Mouse (Mus musculus) megakaryocyte, embryonic 14.5 days (primary cell): ENCODE results near the gene Igsf21. TPM values are rescaled to one million over a fixed set of nuclear protein-coding genes. Genes with fewer than 3 reads are reported as not detected.

Experiments
- H3K27me3 ChIP-seq: replicated peaks from 2 replicates; pipeline ENCODE3; 2012; ENCODE audit warnings: inconsistent platforms
- H3K36me3 ChIP-seq: replicated peaks from 2 replicates; pipeline ENCODE3; 2012; ENCODE audit warnings: low read length, inconsistent platforms, mixed read lengths
- H3K4me1 ChIP-seq: 2 replicates; pipeline ENCODE4 v1.6.1; 2012; ENCODE audit warnings: inconsistent platforms
- H3K4me3 ChIP-seq: replicated peaks from 2 replicates; pipeline ENCODE3; 2012; ENCODE audit warnings: moderate library complexity, mild to moderate bottlenecking, inconsistent platforms
- H3K9me3 ChIP-seq: 2 replicates; pipeline ENCODE4 v1.6.1; 2012; ENCODE audit warnings: inconsistent platforms
- FLI1 ChIP-seq: IDR thresholded peaks from 2 replicates; pipeline ENCODE4 v1.6.1; 2012; ENCODE audit warnings: low read length, inconsistent platforms, mixed read lengths
- GATA1 ChIP-seq: IDR thresholded peaks from 3 replicates; pipeline ENCODE4 v1.6.1; 2012; ENCODE audit warnings: mixed read lengths, low read length, inconsistent platforms, borderline replicate concordance
- polyA plus RNA-seq: library from polyadenylated mRNA; stranded (reverse); fragments of >175 nt; gene quantifications from 2 replicates; pipeline ENCODE4 v1.2.3, GENCODE M21; 2012; ENCODE audit warnings: low replicate concordance; ENCODE audit not compliant: insufficient read depth

Gene Igsf21
- polyA plus RNA-seq, 1 experiment, result not detected

DNA sequence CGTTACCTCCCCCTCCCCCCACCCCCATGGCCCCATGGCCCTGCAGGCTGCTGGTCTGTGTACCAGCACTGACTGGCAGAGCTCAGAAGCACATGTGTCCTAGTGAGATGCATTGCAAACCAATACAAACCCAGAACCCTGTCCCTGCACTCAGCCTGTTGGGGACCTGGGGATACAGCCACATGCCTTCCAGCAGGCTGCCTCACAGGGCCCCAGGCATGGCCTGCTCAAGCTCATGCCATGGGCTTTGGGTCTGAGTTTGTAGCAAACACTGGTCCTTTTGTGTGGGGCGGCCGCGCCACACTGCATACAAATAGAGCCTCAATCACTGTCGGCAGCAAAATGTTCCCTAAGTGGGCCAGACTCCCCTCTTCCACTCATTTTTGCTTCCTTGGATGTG lies 28.2 kb downstream of the Igsf21 start:
- TF ChIP-seq FLI1, result no peak
- no peak for TF ChIP-seq GATA1
- Histone ChIP-seq H3K36me3 (no peaks in the 10 kb centered on the region), H3K9me3 (no peaks in the 10 kb centered on the region), H3K4me3 (no peak overlapping the region), H3K4me1 (no peaks in the 10 kb centered on the region), H3K27me3 (peaks cover 12% of the 10 kb centered on the region)

- Histone ChIP-seq H3K9me3 (no peaks in the 10 kb centered on the region), H3K4me1 (no peaks in the 10 kb centered on the region), H3K4me3 (no peak overlapping the region), H3K27me3 (peaks cover 12% of the 10 kb centered on the region), H3K36me3 (no peaks in the 10 kb centered on the region)
- TF ChIP-seq FLI1, result no peak
- TF ChIP-seq GATA1, result no peak
Measured at GRCm38 (mm10) chr4:140217934-140218333, 28.6 kb downstream of the Igsf21 start.

GRCm38 (mm10) chr4:140216096-140216495 lies 30.5 kb downstream of the Igsf21 start:
- no peak overlapping the region for H3K4me3 ChIP-seq
- no peaks in the 10 kb centered on the region for H3K36me3 ChIP-seq
- no peaks in the 10 kb centered on the region for H3K9me3 ChIP-seq
- TF ChIP-seq FLI1 (no peak), GATA1 (no peak)
- no peaks in the 10 kb centered on the region for H3K4me1 ChIP-seq
- H3K27me3 ChIP-seq, result peaks cover 7% of the 10 kb centered on the region

DNA sequence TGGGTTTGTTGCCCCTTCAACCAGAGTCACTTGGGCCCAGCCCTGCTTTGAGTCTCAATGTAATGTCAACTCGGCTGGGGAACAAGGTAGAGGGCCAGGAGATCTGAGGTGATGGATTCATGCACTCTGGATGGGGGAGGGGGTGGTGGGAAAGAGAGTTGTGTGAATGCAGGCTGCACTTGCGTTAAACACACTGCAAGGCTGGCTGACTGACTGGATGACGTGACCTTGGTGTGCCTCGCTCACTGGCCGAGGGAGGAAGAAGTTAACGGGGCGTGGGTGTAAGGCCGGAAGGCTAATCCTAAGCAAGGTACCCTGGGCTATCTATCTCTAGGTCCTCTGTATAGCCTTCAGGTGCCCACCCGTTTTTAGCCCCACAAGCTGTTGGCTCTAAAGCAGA lies 31.4 kb downstream of the Igsf21 start:
- no peaks in the 10 kb centered on the region for H3K4me1 ChIP-seq
- H3K9me3 ChIP-seq, result no peaks in the 10 kb centered on the region
- H3K4me3 ChIP-seq, result no peak overlapping the region
- TF ChIP-seq FLI1 (no peak), GATA1 (no peak)
- peaks cover 5% of the 10 kb centered on the region for H3K27me3 ChIP-seq
- no peaks in the 10 kb centered on the region for H3K36me3 ChIP-seq

DNA sequence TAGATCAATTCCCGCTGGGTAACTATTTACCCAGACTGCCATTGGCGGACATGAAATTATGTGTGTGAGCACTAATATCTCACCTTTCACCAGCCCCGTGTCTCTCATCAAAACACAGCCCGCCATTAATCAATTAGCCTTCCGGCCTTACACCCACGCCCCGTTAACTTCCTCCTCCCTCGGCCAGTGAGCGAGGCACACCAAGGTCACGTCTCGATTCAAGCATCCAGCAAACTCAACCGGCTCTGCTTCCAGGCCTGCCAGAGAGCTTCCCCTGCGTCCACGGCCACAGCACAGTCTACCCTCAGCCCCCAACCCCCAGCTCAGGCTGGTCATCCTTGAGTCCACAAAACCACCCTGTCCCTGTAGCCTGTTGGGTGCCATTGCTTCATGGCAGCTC lies 32.2 kb downstream of the Igsf21 start:
- H3K4me3 ChIP-seq, result no peak overlapping the region
- peaks cover 4% of the 10 kb centered on the region for H3K27me3 ChIP-seq
- H3K9me3 ChIP-seq, result no peaks in the 10 kb centered on the region
- H3K4me1 ChIP-seq, result no peaks in the 10 kb centered on the region
- H3K36me3 ChIP-seq, result no peaks in the 10 kb centered on the region
- TF ChIP-seq FLI1, result no peak
- TF ChIP-seq GATA1, result no peak

DNA sequence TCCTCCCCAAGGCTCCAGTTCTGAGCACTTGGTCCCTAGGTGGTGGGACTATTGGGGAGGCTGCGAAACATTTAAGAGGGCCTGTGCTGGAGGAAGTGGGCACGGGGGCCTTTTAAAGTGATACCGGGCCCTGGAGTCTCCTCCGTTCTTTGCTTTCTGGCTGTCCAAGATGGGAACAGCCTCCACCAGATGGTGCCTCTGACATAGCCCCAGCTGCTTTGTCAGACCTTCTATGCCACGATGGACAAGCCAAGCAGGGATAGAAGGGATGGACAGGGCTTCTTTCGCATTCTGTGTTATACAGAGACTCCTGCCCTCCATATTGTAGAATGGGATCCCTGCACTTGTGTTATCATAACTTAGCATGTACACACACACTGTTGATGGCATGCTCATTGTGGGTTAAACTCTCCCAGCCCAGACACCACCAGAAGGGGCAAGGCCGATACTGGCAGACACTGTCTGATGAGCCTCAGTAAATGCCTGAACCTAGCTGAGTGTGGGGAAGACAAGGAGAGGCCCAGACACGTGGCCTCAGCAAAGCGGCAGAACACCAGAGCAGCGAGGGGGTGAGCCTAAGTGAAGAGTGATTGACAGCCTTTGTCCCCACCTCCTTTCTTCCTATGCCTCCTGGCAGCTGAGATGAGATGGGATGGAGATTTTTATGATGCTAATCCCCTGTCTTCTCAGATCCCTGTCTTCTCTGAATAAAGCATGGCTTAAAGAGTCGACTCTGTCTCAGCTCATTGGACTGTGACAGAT lies 36.3 kb downstream of the Igsf21 start:
- peaks cover 4% of the 10 kb centered on the region for H3K27me3 ChIP-seq
- no peak for TF ChIP-seq GATA1
- no peak for TF ChIP-seq FLI1
- H3K4me1 ChIP-seq, result no peaks in the 10 kb centered on the region
- peaks cover 16% of the 10 kb centered on the region for H3K9me3 ChIP-seq
- no peak overlapping the region for H3K4me3 ChIP-seq
- no peaks in the 10 kb centered on the region for H3K36me3 ChIP-seq

GRCm38 (mm10) chr4:140205811-140206231 lies 40.8 kb downstream of the Igsf21 start:
- Histone ChIP-seq H3K4me1 (no peaks in the 10 kb centered on the region), H3K4me3 (no peak overlapping the region), H3K27me3 (no peaks in the 10 kb centered on the region), H3K9me3 (peaks cover 42% of the 10 kb centered on the region), H3K36me3 (no peaks in the 10 kb centered on the region)
- TF ChIP-seq FLI1 (no peak), GATA1 (no peak)

GRCm38 (mm10) chr4:140204775-140205174 lies 41.8 kb downstream of the Igsf21 start:
- TF ChIP-seq GATA1, result no peak
- TF ChIP-seq FLI1, result no peak
- H3K4me3 ChIP-seq, result no peak overlapping the region
- no peaks in the 10 kb centered on the region for H3K4me1 ChIP-seq
- H3K36me3 ChIP-seq, result no peaks in the 10 kb centered on the region
- H3K27me3 ChIP-seq, result no peaks in the 10 kb centered on the region
- H3K9me3 ChIP-seq, result peaks cover 51% of the 10 kb centered on the region

GRCm38 (mm10) chr4:140203696-140204272 lies 42.8 kb downstream of the Igsf21 start:
- no peak overlapping the region for H3K4me3 ChIP-seq
- no peaks in the 10 kb centered on the region for H3K4me1 ChIP-seq
- H3K27me3 ChIP-seq, result no peaks in the 10 kb centered on the region
- peaks cover 51% of the 10 kb centered on the region for H3K9me3 ChIP-seq
- no peaks in the 10 kb centered on the region for H3K36me3 ChIP-seq
- TF ChIP-seq GATA1, result no peak
- no peak for TF ChIP-seq FLI1

- Histone ChIP-seq H3K4me1 (no peaks in the 10 kb centered on the region), H3K9me3 (peaks cover 41% of the 10 kb centered on the region), H3K4me3 (no peak overlapping the region), H3K36me3 (no peaks in the 10 kb centered on the region), H3K27me3 (no peaks in the 10 kb centered on the region)
- TF ChIP-seq GATA1 (no peak), FLI1 (no peak)
Measured at GRCm38 (mm10) chr4:140202196-140202595, 44.4 kb downstream of the Igsf21 start.
